Mouse (Mus musculus): ENCODE measurements around the gene Defb28. TPM values are rescaled to one million over a fixed set of nuclear protein-coding genes. Genes with fewer than 3 reads are reported as not detected.

Gene Defb28
- total RNA-seq, 2 experiments from 2014 or later, result not detected

- intact Hi-C loops (cut with DNase I), result no loop called here
These were observed 35.8 kb downstream of the Defb28 start for GRCm38 (mm10) chr2:152553774-152554423.

GRCm38 (mm10) chr2:152556655-152557054 lies 38.6 kb downstream of the Defb28 start:
- no peak for DNase-seq
- intact Hi-C loops (cut with DNase I), result no loop called here

More at GRCm38 (mm10) chr2:152553774-152554423, 35.8 kb downstream of the Defb28 start:
- peak; percentile 26 to 28 for DNase-seq

- intact Hi-C loops (cut with DNase I), result no loop called here
- DNase-seq, result no peak
These were observed 51.0 kb downstream of the Defb28 start, which contains the start of gene Gm17416 for GRCm38 (mm10) chr2:152569038-152569437. Gm17416 (plus strand) TSS chr2:152569338.

- intact Hi-C loops (cut with DNase I), result no loop called here
These were observed 51.8 kb downstream of the Defb28 start for GRCm38 (mm10) chr2:152569881-152570280.

GRCm38 (mm10) chr2:152570313-152570712 lies 52.3 kb downstream of the Defb28 start:
- DNase-seq, result no peak
- intact Hi-C loops (cut with DNase I), result no loop called here

More at GRCm38 (mm10) chr2:152569881-152570280, 51.8 kb downstream of the Defb28 start:
- DNase-seq, result no peak

Other genes with a start within 250 kb of the Defb28 start
- 10 to 100 TPM; 21.8 to 26.8 TPM for gene Tbc1d20, start 224.4 kb upstream of the Defb28 start, total RNA-seq (2021)
- 10 to 100 TPM; 24.4 to 31.6 TPM for gene Rbck1, start 185.6 kb upstream of the Defb28 start, total RNA-seq (2021)
- gene Trib3, start 174.2 kb upstream of the Defb28 start, total RNA-seq (2021), result 1 to 10 TPM in 1 of 2 experiments, under 1 TPM in 1; 0.62 to 1.5 TPM
- gene Nrsn2, start 141.6 kb upstream of the Defb28 start, total RNA-seq (2021), result not detected
- gene Sox12, start 120.2 kb upstream of the Defb28 start, total RNA-seq (2021), result 1 to 10 TPM; 1.4 to 1.5 TPM
- gene Zcchc3, start 103.2 kb upstream of the Defb28 start, total RNA-seq (2021), result 1 to 10 TPM in 1 of 2 experiments, under 1 TPM in 1; 0.84 to 2.1 TPM
- not detected for gene 6820408C15Rik, start 102.7 kb upstream of the Defb28 start, total RNA-seq (2021)
- not detected for gene Defb23, start 53.6 kb upstream of the Defb28 start, total RNA-seq (2021)
- gene Defb20, start 41.2 kb upstream of the Defb28 start, total RNA-seq (2021), result not detected
- not detected for gene Defb22, start 28.1 kb upstream of the Defb28 start, total RNA-seq (2021)
- gene Defb26, start 6.6 kb upstream of the Defb28 start, total RNA-seq (2021), result not detected
- not detected for gene Defb29, start 21.8 kb downstream of the Defb28 start, total RNA-seq (2021)
- gene Gm17416, start 51.1 kb downstream of the Defb28 start, total RNA-seq (2021), result not detected
- not detected for gene Defb21, start 54.5 kb downstream of the Defb28 start, total RNA-seq (2021)
- not detected for gene Defb19, start 62.1 kb downstream of the Defb28 start, total RNA-seq (2021)
- gene Defb45, start 81.1 kb downstream of the Defb28 start, total RNA-seq (2021), result not detected
- not detected for gene Defb36, start 86.1 kb downstream of the Defb28 start, total RNA-seq (2021)
- gene Defb25, start 104.8 kb downstream of the Defb28 start, total RNA-seq (2021), result not detected
- 1 to 10 TPM; 2.7 to 3.6 TPM for gene Rem1, start 108.7 kb downstream of the Defb28 start, total RNA-seq (2021)
- gene H13, start 151.2 kb downstream of the Defb28 start, total RNA-seq (2021), result 10 to 100 TPM; 30.1 to 35.1 TPM
- 10 to 100 TPM in 1 of 2 experiments, 1 to 10 TPM in 1; 9.6 to 12.1 TPM for gene Mcts2, start 168.8 kb downstream of the Defb28 start, total RNA-seq (2021)
- 10 to 100 TPM; 11.5 to 17.7 TPM for gene Id1, start 218.0 kb downstream of the Defb28 start, total RNA-seq (2021)
- 1 to 10 TPM; 2.9 TPM for gene Cox4i2, start 235.9 kb downstream of the Defb28 start, total RNA-seq (2021)

All from gastrocnemius, postnatal 36 days (tissue).